Mouse (Mus musculus): ENCODE measurements around the gene Epha3.

DNA sequence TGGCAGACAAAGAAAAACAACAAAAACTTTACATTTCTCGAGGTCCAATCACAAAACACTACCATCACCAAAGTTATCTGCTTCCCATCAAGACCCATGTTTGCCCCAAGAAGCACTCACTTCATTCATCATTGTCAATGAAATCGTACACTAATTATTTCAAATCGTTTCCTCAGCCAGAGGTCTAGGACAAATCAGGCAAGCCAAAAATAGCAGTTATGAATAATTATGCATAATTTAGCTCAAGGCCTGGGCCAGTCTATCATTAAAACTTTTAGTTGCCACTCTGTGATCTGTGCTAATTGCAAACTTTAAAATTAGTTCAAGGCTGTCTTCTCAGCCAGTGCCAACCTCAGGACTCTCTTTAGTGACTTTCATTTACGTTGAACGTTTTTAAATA, 54.1 kb downstream of the Epha3 start:
- TF ChIP-seq ZC3H11A (IDR thresholded peaks at IDR 0.05; ENCODE audit: borderline replicate concordance, low read depth, low read length) (no peak), CHD2 (IDR thresholded peaks at IDR 0.05; ENCODE audit: low read depth, low read length) (no peak), ZNF384 (IDR thresholded peaks at IDR 0.05; ENCODE audit: low read depth, low read length) (no peak), MAFK (IDR thresholded peaks at IDR 0.05; ENCODE audit: insufficient read depth, low read depth, low read length) (no peak), HCFC1 (IDR thresholded peaks at IDR 0.05; ENCODE audit: borderline replicate concordance, insufficient read depth, low read length) (no peak)

Measured in ES-E14 (cell line).